ENCODE assay signal across 8 mouse cellular contexts in genomic region chr9:124256271-124257199, GRCm38 (mm10). TPM values are rescaled to one million over a fixed set of nuclear protein-coding genes. Genes with fewer than 3 reads are reported as not detected.
A peak's percentile ranks its signal among the peaks of the same experiment; 100 is the strongest.
DNase-seq lines count a peak whose midpoint lies in the region; ATAC-seq and TF ChIP-seq lines count a peak whose summit lies in the region.
"Not testable (repeated sequence)": the region's sequence is repeated elsewhere in the genome, so short reads cannot be mapped to it uniquely, and the experiment has no call there.

No protein-coding gene starts in this region.

- not testable (repeated sequence) for H3K4me1 ChIP-seq in heart, embryonic 12.5 days (replicated peaks); intestine, embryonic 15.5 days (replicated peaks); liver, embryonic 13.5 days (replicated peaks); midbrain, embryonic 15.5 days

- peaks cover 16% of the 10 kb centered on the region for H3K9me3 ChIP-seq in heart, embryonic 12.5 days (replicated peaks)
- H3K9me3 ChIP-seq in intestine, embryonic 15.5 days: peaks cover 11% of the 10 kb centered on the region
- peaks cover 14% of the 10 kb centered on the region for H3K9me3 ChIP-seq in liver, embryonic 13.5 days (replicated peaks)
- not testable (repeated sequence) for H3K9me3 ChIP-seq in midbrain, embryonic 15.5 days

- H3K9ac ChIP-seq in heart, embryonic 12.5 days; intestine, embryonic 15.5 days; liver, embryonic 13.5 days; midbrain, embryonic 15.5 days: not testable (repeated sequence)

- not testable (repeated sequence) for H3K4me2 ChIP-seq in heart, embryonic 12.5 days; intestine, embryonic 15.5 days (replicated peaks); liver, embryonic 13.5 days; midbrain, embryonic 15.5 days

- not testable (repeated sequence) for H3K36me3 ChIP-seq in heart, embryonic 12.5 days; intestine, embryonic 15.5 days; liver, embryonic 13.5 days; midbrain, embryonic 15.5 days (replicated peaks)

- not testable (repeated sequence) for H3K4me3 ChIP-seq in heart, embryonic 12.5 days; intestine, embryonic 15.5 days (replicated peaks); liver, embryonic 13.5 days (replicated peaks); midbrain, embryonic 15.5 days

- TF ChIP-seq CTCF in brain, embryonic 14.5 days (IDR thresholded peaks at IDR 0.05; ENCODE audit: borderline replicate concordance, extremely low read depth, insufficient read depth, insufficient read length): not testable (repeated sequence)

- H3K27ac ChIP-seq in heart, embryonic 12.5 days (ENCODE audit: poor library complexity, severe bottlenecking); intestine, embryonic 15.5 days; liver, embryonic 13.5 days; midbrain, embryonic 15.5 days: not testable (repeated sequence)

- DNase-seq in 3134 (ENCODE audit: extremely low read depth, insufficient read length, low spot score): peak; percentile 52
- peak; percentile 44 for DNase-seq in brain, embryonic 14.5 days (ENCODE audit: low read depth)
- DNase-seq in liver, embryonic 13.5 days: not testable (repeated sequence)
- DNase-seq in spleen, postnatal 36 days (ENCODE audit: low spot score in 2 of 2): peak; percentile 32 to 43

- 17% methylated on average over 1 of the region's 1 CpGs for WGBS in heart, embryonic 12.5 days
- 15% methylated on average over 1 of the region's 1 CpGs for WGBS in intestine, embryonic 15.5 days
- 10% methylated on average over 1 of the region's 1 CpGs for WGBS in liver, embryonic 13.5 days (ENCODE audit: insufficient replicate concordance)
- 16% methylated on average over 1 of the region's 1 CpGs for WGBS in midbrain, embryonic 15.5 days

- ATAC-seq in erythroid progenitor cell, adult 5-6 weeks (replicated peaks; ENCODE audit: low FRiP score, poor library complexity, severe bottlenecking): peak; percentile 78
- peak; percentile 74 for ATAC-seq in heart, embryonic 12.5 days (ENCODE audit: insufficient number of reproducible peaks, low FRiP score)
- peak; percentile 70 for ATAC-seq in intestine, embryonic 15.5 days
- peak; percentile 58 for ATAC-seq in liver, embryonic 13.5 days (ENCODE audit: low read depth)
- peak; percentile 62; the same call in 1 of the 2 replicates for ATAC-seq in midbrain, embryonic 15.5 days (replicated peaks)

- not testable (repeated sequence) for H3K27me3 ChIP-seq in heart, embryonic 12.5 days (replicated peaks); intestine, embryonic 15.5 days (replicated peaks); liver, embryonic 13.5 days; midbrain, embryonic 15.5 days (replicated peaks)

- not testable (repeated sequence) for TF ChIP-seq POLR2A in brain, embryonic 14.5 days (IDR thresholded peaks at IDR 0.05; ENCODE audit: borderline replicate concordance, extremely low read depth, insufficient read depth, insufficient read length, poor library complexity, severe bottlenecking)

RNA-seq across cellular contexts. Expression of gene 2010315B03Rik, which starts 56.0 kb away (rescaled TPM):
- 11.0 and 12.2 TPM in 2 replicates for polyA plus RNA-seq in brain, embryonic 14.5 days (2012; rRNA removed)
- total RNA-seq in erythroid progenitor cell, adult 5-6 weeks (2015; ENCODE audit: low replicate concordance): 5.0 and 12.3 TPM in 2 replicates
- total RNA-seq in erythroid progenitor cell, adult 5-6 weeks (2017; ENCODE audit: low replicate concordance): 3.0 and 9.2 TPM in 2 replicates
- polyA plus RNA-seq in heart, embryonic 12.5 days (2016; fragmentation: Nextera tagmentation; extraction: Ambion mirVana): 6.9 and 7.3 TPM in 2 replicates
- polyA plus RNA-seq in intestine, embryonic 15.5 days (2015; fragmentation: Nextera tagmentation; extraction: Ambion mirVana): 14.5 and 15.3 TPM in 2 replicates
- 3.9 and 4.7 TPM in 2 replicates for polyA plus RNA-seq in liver, embryonic 13.5 days (2015; fragmentation: Nextera tagmentation; extraction: Ambion mirVana)
- 13.8 TPM in 2 replicates for polyA plus RNA-seq in midbrain, embryonic 15.5 days (2015; fragmentation: Nextera tagmentation; extraction: Ambion mirVana)
